Mouse (Mus musculus): ENCODE results near the gene Cox17.
"Not testable (repeated sequence)": the region's sequence is repeated elsewhere in the genome, so short reads cannot be mapped to it uniquely, and the experiment has no call there.

The Cox17 gene

GRCm38 (mm10) chr16:38346529-38347325 is at the start of gene Cox17, which contains the start of gene Gm21987:
Gene Cox17, plus strand, starts transcription at chr16:38346991.
Gene Gm21987, plus strand, starts transcription at chr16:38347040.
- DNase-seq, result peak; percentile 92 to 93

DNA sequence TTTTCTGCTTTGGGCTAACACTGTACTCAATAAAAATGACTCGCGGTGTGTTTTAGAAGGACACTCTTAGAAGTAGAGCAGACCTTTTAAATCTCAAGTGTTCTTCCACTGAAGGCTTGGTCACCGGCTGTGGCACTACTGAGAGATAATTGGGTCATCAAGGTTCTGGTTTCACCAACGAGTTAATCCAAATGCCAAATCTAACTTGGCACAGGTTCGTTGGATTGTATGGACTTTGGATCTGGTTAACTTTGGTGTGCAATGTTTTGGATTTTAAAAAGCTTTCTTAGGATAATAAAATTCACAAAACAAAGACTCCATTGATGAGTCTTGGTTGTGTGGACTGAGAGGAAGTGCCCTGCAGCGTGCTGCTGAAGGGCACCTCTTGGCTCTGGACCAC is 48.4 kb upstream of the Cox17 start:
- no peak for DNase-seq

GRCm38 (mm10) chr16:38302367-38302766 is 44.4 kb upstream of the Cox17 start:
- no peak for DNase-seq

DNA sequence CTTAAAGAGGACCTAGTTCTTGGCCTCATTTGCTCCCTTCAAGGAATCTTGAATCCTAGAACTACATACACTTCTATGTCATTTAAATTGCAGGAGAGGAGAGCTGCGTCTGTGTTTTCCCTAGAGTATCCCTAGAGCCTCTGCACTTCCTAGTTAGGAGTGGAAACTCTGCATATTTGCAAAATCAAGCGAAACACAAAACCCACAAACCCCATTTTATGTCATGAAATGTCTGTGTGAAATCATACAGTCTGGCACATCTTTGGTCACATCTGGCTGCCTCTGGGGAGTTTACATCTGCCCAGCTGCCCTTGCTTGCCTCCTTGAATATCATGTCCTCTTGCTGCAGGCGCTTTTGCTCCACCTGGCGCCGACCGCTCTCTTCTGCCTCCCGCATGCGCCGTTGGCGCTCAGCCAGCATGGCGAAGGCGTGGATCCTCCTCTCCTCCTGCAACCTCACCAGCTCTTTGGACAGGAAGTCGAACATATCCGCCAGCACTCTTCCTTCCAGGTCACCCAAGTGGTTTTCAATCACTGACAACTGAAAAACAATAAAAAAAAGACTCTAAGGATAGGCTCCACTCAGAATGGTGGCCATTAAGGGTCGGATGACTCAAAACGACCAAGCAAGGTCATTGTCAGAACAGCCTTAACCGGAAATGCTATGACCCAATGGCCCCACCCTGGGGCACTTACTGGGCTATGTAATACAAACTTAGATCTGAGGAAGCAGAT is 42.2 kb upstream of the Cox17 start:
- DNase-seq, result no peak

DNA sequence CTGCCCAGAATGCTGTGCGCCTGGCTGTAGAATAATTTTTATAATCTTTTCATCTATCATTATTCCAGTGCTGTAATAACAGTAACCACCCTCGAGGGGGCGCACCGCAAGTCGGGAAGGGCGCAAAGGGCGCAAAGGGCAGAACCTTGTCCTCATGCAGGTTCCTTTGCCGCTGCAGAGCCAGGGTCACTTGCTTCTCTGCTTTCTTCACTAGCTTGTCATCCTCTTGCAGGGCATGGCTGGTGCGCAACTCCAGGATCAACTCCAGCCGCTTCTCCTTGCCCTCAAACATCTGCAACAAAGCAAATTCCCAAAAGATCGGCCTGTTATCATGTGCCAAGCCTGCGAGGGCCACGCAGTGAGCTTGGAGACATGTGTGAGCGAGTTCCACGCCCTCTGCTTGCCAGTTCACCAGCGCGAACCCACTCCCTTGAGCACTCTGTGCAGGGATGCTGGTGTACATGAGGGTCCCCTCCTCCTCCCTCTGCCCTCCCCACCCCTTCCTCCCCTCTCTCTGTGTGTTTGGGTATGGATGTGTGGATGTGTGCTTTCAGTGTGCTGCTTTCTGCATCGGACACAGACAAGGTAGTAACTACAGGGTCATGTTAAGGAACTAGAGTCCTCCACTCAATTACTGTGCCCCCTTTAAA is 40.1 kb upstream of the Cox17 start:
- peak; percentile 59 to 60 for DNase-seq

DNA sequence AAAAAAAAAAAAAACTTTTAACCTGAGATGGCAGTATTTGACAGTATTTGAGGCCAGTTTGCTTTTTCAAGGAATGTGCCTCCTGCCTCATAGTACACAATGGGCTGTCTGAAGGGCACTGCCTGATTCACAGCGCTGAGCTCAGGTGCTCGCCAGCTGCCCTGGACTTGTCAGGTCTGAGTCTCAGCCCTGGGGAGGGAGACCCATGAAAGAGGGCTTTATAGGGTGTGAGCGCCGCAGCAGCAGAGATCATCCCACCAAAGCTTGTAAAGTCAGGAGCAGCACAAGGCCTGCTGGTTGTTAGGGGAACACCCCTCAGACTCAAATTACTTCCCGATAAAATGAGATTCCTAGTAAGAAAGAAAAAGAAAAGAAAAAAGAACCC is 39.6 kb upstream of the Cox17 start:
- DNase-seq, result no peak

- DNase-seq, result peak in 1 of 2 experiments; percentile 6
Measured at GRCm38 (mm10) chr16:38307651-38308050, 39.1 kb upstream of the Cox17 start.

- DNase-seq, result no peak
Measured at GRCm38 (mm10) chr16:38308195-38308594, 38.6 kb upstream of the Cox17 start.

GRCm38 (mm10) chr16:38318492-38318891 is 28.3 kb upstream of the Cox17 start:
- no peak for DNase-seq

- no peak for DNase-seq
Measured at GRCm38 (mm10) chr16:38319087-38319486, 27.7 kb upstream of the Cox17 start.

DNA sequence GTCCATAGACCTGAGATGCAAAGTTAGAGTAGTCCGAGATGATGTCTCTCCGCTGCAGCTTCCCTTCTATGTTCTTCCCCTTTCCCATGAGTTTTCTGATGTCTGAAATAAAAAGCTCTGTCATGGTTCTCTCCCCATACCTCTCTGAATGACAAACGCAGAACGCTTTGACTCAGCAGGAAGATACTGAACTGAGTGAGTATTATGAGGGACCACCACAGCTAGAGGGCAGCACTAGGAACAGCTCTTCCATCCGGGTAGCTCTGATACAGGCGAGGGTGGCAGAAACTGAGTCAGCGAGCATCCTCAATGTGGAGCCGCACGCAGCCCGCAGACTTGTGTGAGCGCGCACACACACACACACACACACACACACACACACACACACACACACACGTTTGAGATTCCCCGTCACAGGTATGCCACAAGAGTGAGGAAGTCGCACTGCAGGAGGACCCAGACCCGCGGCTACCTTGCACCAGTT is 25.3 kb upstream of the Cox17 start:
- DNase-seq, result peak; percentile 60

GRCm38 (mm10) chr16:38324311-38324710 is 22.5 kb upstream of the Cox17 start:
- DNase-seq, result no peak

GRCm38 (mm10) chr16:38326778-38327397 is 19.9 kb upstream of the Cox17 start:
- DNase-seq, result no peak

- no peak for DNase-seq
Measured at GRCm38 (mm10) chr16:38329340-38329739, 17.5 kb upstream of the Cox17 start.

DNA sequence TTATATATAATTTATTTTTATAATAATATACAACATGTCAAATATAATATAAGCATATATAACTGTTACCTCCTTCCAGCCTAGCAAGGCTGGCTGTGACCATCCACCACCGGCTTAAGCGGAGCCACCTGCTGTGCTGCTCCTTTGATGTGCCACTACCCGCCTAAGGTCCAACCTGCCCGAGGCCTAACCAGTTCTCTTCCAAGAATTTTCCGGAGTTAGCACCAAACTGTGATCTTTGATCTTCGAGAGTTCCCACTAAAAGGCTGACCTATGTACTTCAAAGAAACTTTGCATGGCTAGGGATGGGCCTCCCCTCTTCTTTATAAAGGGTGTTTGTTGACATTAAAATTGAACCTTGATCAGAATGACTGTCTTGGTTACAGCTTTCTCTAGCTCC is 12.4 kb upstream of the Cox17 start:
- DNase-seq, result no peak

DNA sequence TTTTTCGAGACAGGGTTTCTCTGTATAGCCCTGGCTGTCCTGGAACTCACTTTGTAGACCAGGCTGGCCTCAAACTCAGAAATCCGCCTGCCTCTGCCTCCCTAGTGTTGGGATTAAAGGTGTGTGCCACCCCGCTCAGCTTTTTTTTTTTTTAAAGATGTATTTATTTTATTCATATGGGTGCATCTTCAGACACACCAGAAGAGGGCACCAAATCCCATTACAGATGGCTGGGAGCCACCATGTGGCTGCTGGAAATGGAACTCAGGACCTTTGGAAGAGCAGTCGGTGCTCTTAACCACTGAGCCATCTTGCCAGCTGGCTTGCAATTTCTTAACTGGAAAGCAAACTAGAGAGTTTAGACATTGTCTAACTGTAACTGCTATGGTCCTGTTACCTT is 8.7 kb upstream of the Cox17 start:
- DNase-seq, result not testable (repeated sequence)

- DNase-seq, result peak; percentile 51 to 56
Measured at GRCm38 (mm10) chr16:38341396-38342324, 5.1 kb upstream of the Cox17 start, which contains the start of gene Maats1. Gene Maats1, minus strand, starts transcription at chr16:38342143.

DNA sequence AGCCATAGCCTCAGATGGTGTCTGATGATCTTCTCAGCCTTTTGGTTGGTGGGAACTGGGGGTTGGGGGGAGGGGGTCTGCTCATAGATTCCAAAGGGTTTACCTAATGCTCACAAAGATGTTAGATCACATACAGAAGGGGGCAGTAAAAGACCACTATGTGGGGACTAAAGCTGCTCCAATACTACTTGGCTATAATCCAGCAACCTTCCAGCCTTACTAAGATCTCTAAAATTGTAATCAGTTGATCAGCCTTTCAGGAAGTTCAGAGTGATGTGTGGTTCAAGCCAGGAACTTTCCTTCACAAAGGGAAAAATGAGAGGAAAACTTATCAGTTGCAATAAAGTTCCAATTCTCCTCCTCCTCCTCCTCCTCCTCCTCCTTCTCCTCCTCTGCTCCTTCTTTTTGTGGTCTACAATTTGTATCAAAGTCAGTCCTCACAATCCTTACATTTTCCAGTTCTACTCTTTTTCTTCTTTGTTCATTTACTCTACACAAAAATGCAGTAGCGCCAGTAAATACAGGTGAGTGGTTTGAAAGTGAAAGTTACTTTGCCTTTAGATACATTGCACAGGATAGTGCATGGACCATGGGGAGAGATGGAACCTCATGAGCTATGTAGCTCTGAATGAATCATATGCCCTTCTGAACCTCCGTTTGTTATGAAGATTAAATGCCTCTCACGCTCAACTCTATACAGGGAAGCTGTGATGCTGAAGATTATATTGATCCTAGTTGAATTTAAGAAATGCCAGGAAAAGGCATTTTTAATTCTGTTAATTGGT is 1.7 kb upstream of the Cox17 start:
- peak; percentile 21 to 42 for DNase-seq

DNA sequence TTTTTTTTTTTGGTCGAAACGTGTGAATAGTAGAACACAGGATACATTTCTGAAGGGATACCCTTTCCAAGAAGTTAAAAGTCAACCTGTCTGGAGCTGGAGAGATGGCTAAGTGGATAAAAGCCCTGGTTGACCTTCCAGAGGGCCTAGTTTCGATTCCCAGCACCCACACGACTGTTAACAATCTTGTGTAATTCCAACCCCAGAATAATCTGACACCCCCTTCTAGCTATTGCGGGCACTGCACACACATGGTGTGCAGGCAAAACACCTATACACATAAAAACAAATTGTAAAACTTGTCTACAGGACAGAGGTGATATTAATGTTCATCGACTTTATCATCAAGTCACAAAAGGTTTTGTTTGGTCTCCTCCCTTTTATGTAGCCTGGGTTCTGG is 797 bp downstream of the Cox17 start:
- DNase-seq, result no peak

DNA sequence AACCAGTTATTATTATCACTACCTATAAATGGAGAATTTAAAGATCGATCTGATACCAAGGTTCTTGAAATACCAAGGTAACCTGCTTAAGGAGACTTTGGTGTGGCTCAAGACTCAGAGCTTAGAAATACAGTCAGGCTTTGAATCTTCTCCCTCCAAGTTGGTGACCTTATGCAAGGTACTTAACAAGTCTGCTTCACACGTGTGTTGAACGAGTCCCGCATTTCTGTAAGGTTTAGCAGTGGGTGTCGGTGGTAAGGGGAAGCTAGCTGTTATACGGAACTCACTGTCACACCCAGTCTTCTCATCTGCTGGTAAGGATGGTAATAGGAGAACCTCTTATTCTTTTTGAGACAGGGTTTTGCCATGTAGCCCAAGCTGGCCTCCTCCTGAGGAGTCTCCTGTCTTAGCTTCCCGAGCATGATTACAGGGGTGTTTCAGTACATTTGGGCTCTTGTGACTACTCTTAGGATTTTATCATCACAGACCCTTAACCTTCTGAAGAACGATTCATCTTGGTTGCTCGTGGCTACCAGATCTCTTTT is 1.5 kb downstream of the Cox17 start:
- DNase-seq, result no peak

DNA sequence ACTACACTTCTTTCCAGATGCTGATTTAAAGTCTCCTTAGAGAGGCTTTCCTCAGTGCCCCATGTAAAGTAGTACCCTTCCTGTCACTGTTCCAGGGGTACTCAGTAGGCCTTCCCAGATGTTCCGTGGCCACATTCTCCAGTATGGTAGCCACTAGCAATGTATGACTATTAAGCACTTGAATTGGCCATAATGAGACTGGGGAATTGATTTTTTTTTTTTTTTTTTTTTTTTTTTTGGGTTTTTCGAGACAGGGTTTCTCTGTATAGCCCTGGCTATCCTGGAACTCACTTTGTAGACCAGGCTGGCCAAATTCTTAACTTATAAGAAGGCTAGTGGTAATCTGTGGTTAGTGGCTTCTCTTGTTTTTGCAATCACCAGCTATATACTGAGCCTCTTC is 3.1 kb downstream of the Cox17 start:
- DNase-seq, result no peak
